ENCODE assay signal across 8 mouse cellular contexts in genomic region chr7:117380418-117381187, GRCm38 (mm10). TPM values are rescaled to one million over a fixed set of nuclear protein-coding genes. Genes with fewer than 3 reads are reported as not detected.
A peak's percentile ranks its signal among the peaks of the same experiment; 100 is the strongest.
DNase-seq lines count a peak whose midpoint lies in the region; ATAC-seq and TF ChIP-seq lines count a peak whose summit lies in the region.

TSS of gene Xylt1 (plus strand) at chr7:117380979.

- intact Hi-C loops in heart, postnatal 10 days (cut with DNase I): loop anchor here (2.0 to 5.0 kb wide), 3 partner anchors 92 to 722 kb away; no protein-coding TSS in a partner anchor

- H3K27ac ChIP-seq in forebrain, embryonic 14.5 days (ENCODE audit: low read depth, low read length): peak within 1 kb of the TSS; percentile 83
- peak within 1 kb of the TSS; percentile 73 for H3K27ac ChIP-seq in neural tube, embryonic 14.5 days (ENCODE audit: low read depth, low read length)
- H3K27ac ChIP-seq in testis, adult 2 months (ENCODE audit: control insufficient read depth, insufficient read depth, low read depth, low read length): no peak within 1 kb of the TSS

- H3K9ac ChIP-seq in forebrain, embryonic 14.5 days (ENCODE audit: low read length): peak within 1 kb of the TSS; percentile 85
- H3K9ac ChIP-seq in neural tube, embryonic 14.5 days (replicated peaks; ENCODE audit: low read depth, low read length): peak within 1 kb of the TSS; percentile 80

- peak; percentile 87 for ATAC-seq in forebrain, embryonic 14.5 days
- peak; percentile 88 for ATAC-seq in neural tube, embryonic 14.5 days (ENCODE audit: low read depth)

- H3K36me3 ChIP-seq in forebrain, embryonic 14.5 days (ENCODE audit: control insufficient read depth, insufficient read depth, low read length): no peaks in the 10 kb centered on the region
- H3K36me3 ChIP-seq in neural tube, embryonic 14.5 days (ENCODE audit: control insufficient read depth, insufficient read depth, low read length): no peaks in the 10 kb centered on the region
- no peaks in the 10 kb centered on the region for H3K36me3 ChIP-seq in testis, adult 2 months (ENCODE audit: control insufficient read depth, insufficient read depth, low read length)

- TF ChIP-seq CTCF in testis, adult 2 months (IDR thresholded peaks at IDR 0.05; ENCODE audit: control insufficient read depth, insufficient read depth, insufficient replicate concordance, low read depth, low read length): no peak

- DNase-seq in CD4-positive helper T cell, adult 2 months (ENCODE audit: low read depth, low spot score): peak; percentile 92
- peak; percentile 64 for DNase-seq in brain, embryonic 18.5 days (ENCODE audit: low read depth, low spot score)
- DNase-seq in forebrain, embryonic 14.5 days (ENCODE audit: low spot score): peak; percentile 86
- DNase-seq in heart, postnatal 10 days: peak; percentile 78 to 87
- DNase-seq in kidney, postnatal 4 days: peak; percentile 85 to 90
- DNase-seq in lung, adult 18-20 months: peak; percentile 83 to 84

- WGBS in forebrain, embryonic 14.5 days: under 1% methylated on average over 63 of the region's 69 CpGs
- WGBS in neural tube, embryonic 14.5 days: under 1% methylated on average over 39 of the region's 69 CpGs

- H3K9me3 ChIP-seq in forebrain, embryonic 14.5 days (replicated peaks; ENCODE audit: control insufficient read depth, low read length): no peaks in the 10 kb centered on the region
- H3K9me3 ChIP-seq in neural tube, embryonic 14.5 days (ENCODE audit: control insufficient read depth, low read length): no peaks in the 10 kb centered on the region

- peak within 1 kb of the TSS; percentile 79 for H3K4me3 ChIP-seq in forebrain, embryonic 14.5 days (ENCODE audit: low read depth, low read length)
- H3K4me3 ChIP-seq in neural tube, embryonic 14.5 days (ENCODE audit: low read depth, low read length): peak within 1 kb of the TSS; percentile 78
- peak within 1 kb of the TSS; percentile 71 for H3K4me3 ChIP-seq in testis, adult 2 months (ENCODE audit: control insufficient read depth, low read depth, low read length)

- H3K4me1 ChIP-seq in forebrain, embryonic 14.5 days (ENCODE audit: control insufficient read depth, insufficient read depth, low read length): peaks cover 22% of the 10 kb centered on the region
- peaks cover 7% of the 10 kb centered on the region for H3K4me1 ChIP-seq in neural tube, embryonic 14.5 days (ENCODE audit: control insufficient read depth, insufficient read depth, low read length)
- H3K4me1 ChIP-seq in testis, adult 2 months (ENCODE audit: control insufficient read depth, insufficient read depth, low read length): peaks cover 15% of the 10 kb centered on the region

- H3K4me2 ChIP-seq in forebrain, embryonic 14.5 days (ENCODE audit: low read length): peak within 1 kb of the TSS; percentile 88
- H3K4me2 ChIP-seq in neural tube, embryonic 14.5 days (ENCODE audit: low read depth, low read length): peak within 1 kb of the TSS; percentile 95

- TF ChIP-seq POLR2A in testis, adult 2 months (IDR thresholded peaks at IDR 0.05; ENCODE audit: control insufficient read depth, low read depth, low read length): 0 out of 2 replicates have a peak, but pooled peaks have one; percentile 29

- H3K27me3 ChIP-seq in forebrain, embryonic 14.5 days (replicated peaks; ENCODE audit: control insufficient read depth, insufficient read depth, low read length): 0 out of 2 replicates have a peak, but pooled peaks cover 2% of the 10 kb centered on the region
- H3K27me3 ChIP-seq in neural tube, embryonic 14.5 days (ENCODE audit: control insufficient read depth, insufficient read depth, low read length): peaks cover 2% of the 10 kb centered on the region
- H3K27me3 ChIP-seq in testis, adult 2 months (ENCODE audit: control insufficient read depth, insufficient read depth, low read length): no peaks in the 10 kb centered on the region

RNA-seq across cellular contexts. Expression of gene Xylt1, which starts in this region (rescaled TPM):
- polyA plus RNA-seq in forebrain, embryonic 14.5 days (2014; fragmentation: Nextera tagmentation; extraction: Ambion mirVana): 1.5 and 2.2 TPM in 2 replicates
- total RNA-seq in heart, postnatal 10 days (2021): 1 to 10 TPM; 6.4 to 6.8 TPM
- 2.6 and 3.8 TPM in 2 replicates for polyA plus RNA-seq in neural tube, embryonic 14.5 days (2014; fragmentation: Nextera tagmentation; extraction: Ambion mirVana)
- polyA plus RNA-seq in testis, adult 2 months (2012; rRNA removed): 0.79 and 1.0 TPM in 2 replicates
